Mouse (Mus musculus) C2C12 (cell line): ENCODE data around the gene Atp5g2.

ENCODE experiments used
- CEBPB ChIP-seq: IDR thresholded peaks from one replicate; pipeline ENCODE4 v1.6.1; 2011; ENCODE audit warnings: low read depth, mild to moderate bottlenecking, control low read depth, moderate library complexity
- CTCF ChIP-seq: IDR thresholded peaks from one replicate; pipeline ENCODE4 v1.5.1; 2011; ENCODE audit not compliant: control insufficient read depth, insufficient read depth, insufficient read length
- FOSL1 ChIP-seq: IDR thresholded peaks from one replicate; pipeline ENCODE4 v1.8.0; 2011; ENCODE audit warnings: mild to moderate bottlenecking, low read length; ENCODE audit not compliant: poor library complexity, insufficient read depth, severe bottlenecking
- MAX ChIP-seq: IDR thresholded peaks from one replicate; pipeline ENCODE4 v1.6.1; 2011; ENCODE audit warnings: mild to moderate bottlenecking, control low read depth
- MYOD1 ChIP-seq: IDR thresholded peaks from one replicate; pipeline ENCODE4 v1.6.1; 2011; ENCODE audit warnings: low read depth; ENCODE audit not compliant: control insufficient read depth, insufficient read length
- MYOG ChIP-seq: IDR thresholded peaks from one replicate; pipeline ENCODE4 v1.6.1; 2011; ENCODE audit not compliant: control insufficient read depth, insufficient read length; ENCODE audit errors: extremely low read depth
- USF1 ChIP-seq: IDR thresholded peaks from one replicate; pipeline ENCODE4 v1.6.1; 2011; ENCODE audit warnings: low read depth, mild to moderate bottlenecking, control low read depth, moderate library complexity

DNA sequence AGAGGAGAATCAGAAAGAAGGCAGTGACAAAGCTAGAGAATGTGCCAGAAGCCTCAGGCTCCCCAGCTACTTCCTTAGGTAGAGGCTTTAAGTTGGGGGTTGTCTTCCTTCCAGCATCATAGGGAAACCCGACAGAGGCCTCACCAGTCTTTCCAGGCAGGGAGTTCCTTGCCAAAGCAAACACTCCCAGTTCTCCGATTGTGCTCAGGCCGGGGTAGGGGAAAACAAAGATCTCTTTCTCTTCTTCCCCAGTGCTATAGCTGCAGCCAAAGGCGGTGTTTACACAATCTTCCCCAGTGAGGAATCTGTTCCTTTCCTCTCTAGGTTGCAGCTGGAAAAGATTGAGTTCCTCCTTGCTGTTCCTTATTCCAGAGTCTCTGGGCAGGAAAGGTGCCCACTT lies 15.5 kb downstream of the Atp5g2 start:
- TF ChIP-seq CTCF (no peak), MYOD1 (no peak), USF1 (no peak), MYOG (no peak), MAX (no peak), FOSL1 (no peak), CEBPB (no peak)
